Mouse (Mus musculus): ENCODE measurements around the gene Stxbp2. TPM values are rescaled to one million over a fixed set of nuclear protein-coding genes. Genes with fewer than 3 reads are reported as not detected.

The Stxbp2 gene
- total RNA-seq, 4 experiments from 2014 or later, result 2.6 to 6.3 (median 3.8) TPM

DNA sequence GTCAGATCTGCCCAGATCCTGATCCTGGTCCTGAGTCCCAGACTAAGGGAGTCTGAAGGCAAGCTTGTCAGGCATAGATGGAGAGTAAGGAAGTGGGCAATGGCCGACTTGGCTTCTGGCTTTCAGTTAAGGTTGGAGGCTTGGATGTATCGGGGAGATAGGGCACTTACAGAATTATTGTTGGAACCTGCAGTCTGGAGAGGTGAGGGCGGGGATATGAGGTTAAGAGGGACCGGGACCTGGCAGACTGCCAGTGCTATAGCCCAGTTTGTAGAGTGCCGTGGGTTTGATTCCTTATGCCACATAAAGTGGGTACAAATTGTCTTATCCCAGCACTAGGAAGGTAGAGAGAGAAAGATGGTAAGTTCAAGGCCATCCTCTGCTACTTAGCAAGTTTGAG is 48.9 kb downstream of the Stxbp2 start:
- DNase-seq (ENCODE audit: low spot score in 2 of 2), result no peak

DNA sequence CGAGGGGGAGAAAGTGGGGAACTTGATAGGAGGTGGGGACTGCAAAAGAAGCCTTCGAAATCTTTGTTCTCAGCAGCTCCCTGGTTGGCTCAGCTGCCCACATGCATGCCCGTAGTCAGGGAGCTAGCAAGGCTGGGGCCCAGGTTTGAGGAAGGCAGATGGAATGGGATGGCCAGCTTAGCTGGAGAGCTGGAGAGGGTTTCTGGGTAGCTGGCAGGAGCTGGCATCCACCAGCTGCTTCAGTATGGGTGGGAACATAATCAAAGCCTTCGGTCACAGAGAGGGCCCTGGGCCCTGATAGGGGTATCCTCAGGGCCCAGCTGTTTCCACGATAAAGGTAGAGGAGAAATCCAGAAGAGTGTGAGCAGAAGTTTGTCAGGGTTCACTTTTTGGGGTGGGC is 51.7 kb downstream of the Stxbp2 start:
- DNase-seq (ENCODE audit: low spot score in 2 of 2), result no peak

DNA sequence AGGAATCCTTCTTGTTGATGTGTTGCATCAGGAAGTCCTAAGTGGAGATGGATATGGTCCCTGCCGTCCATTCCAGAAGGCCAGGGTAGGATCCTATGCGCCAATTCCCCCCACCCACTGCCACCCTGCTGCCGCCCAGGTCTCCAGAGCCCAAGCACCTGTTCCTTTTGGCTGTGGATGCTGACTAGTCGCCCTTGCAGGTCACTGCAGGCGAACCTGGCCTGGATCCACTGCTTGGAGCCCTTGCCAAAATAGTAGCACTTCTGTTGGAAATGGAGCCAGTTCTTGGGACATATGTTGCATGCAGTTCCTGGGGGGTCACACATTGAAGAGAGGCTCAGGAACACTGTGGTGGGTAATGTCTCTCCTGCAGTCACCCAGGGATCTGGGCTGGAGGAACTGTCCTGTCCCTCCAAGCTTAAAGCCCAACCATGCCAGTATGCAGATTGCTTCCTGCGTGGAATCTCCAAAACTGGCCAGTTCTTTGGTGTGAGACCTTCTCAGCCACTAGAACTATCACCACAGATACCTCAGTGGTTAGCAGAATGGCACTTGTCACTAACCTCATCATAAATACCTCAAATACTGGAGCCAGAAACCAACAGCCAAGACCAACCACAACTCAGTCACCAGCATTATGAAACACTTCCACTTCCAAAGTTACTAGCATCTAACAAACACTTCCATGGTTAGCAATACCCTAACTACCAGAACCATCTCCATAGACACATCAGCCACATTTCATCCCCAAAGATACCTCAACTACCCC is 52.8 kb downstream of the Stxbp2 start:
- DNase-seq (ENCODE audit: low spot score in 2 of 2), result no peak

DNA sequence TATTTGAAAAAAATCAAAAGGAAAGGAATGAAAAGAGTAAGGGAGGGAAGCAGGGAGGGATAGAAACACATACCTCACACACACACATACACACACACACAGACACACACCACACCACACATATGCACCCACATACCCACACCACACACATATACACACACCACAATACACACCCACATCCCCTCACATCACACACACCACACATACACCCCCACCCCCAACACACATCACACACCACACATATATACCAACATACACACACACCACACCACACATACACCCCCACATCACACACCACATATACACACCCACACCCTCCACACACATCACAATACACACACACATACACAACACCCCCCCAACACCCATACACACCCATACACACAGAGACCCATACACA is 53.8 kb downstream of the Stxbp2 start:
- DNase-seq (ENCODE audit: low spot score in 2 of 2), result no peak

DNA sequence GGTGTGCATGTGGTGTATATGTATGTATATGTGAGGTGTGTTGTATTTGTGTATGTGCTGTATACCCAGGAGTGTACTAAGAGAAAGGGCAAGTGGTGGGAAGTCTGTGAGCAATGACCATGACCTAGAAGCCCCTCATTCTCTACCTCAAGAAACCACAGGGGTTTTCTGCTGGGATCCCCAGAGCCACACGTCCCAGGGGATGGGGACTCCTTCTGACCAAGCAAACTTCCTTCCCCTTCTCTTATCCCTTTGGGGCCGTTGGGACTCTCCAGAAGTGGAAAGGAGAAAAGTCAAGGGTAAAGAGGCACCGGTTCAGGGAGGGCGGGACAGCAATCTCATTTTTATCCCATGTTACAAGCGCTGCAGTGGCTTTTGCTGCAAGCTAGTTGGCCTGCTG is 54.7 kb downstream of the Stxbp2 start:
- DNase-seq (ENCODE audit: low spot score in 2 of 2), result no peak

DNA sequence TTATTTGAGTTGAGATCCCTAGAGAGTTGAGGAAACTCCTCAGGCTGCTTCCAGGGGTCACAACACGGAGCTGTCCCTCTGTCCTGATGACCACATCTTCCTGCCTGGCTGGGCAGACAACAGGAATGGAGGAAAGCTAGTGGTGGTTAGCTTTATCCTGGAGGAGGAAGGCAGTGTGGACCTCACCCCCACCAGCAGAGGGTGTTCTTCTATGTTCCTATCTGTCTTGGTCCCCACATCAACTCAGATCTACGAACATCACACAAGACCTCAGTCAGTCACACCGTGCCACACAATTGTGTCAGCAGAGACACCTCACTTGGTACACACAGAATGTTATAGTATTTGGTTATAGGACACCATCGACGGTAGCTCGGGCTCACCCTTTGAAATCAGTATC is 56.8 kb downstream of the Stxbp2 start:
- DNase-seq (ENCODE audit: low spot score in 2 of 2), result no peak

DNA sequence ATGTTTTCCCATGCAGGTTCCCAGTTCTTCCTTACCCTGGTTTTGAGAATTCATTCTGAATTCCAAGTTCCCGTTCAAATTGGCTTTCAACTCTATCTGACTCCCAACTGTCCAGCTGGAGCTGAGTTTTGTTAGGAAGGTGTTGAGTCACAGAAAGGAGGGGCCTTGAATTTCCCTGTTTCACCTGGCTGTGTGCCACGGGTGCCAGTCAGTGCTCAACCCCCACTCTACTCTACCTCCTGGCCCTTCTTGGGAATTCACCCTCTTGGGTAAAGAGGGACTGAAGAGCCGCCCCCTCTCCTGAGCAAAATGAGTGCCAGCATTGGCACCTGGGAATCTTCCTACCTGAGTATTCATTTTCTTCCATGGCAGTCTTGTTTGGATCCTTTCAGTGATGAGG is 60.0 kb downstream of the Stxbp2 start:
- no peak for DNase-seq (ENCODE audit: low spot score in 2 of 2)

Other genes with a start within 250 kb of the Stxbp2 start
- gene Arhgef18, start 237.9 kb upstream of the Stxbp2 start, total RNA-seq (2022), result 10 to 100 TPM in 1 of 4 experiments, 1 to 10 TPM in 3; 7.4 to 11.5 (median 9.2) TPM
- 1 to 10 TPM; 2.0 to 3.2 (median 2.7) TPM for gene Pex11g, start 163.3 kb upstream of the Stxbp2 start, total RNA-seq (2022)
- not detected for gene Tex45, start 160.1 kb upstream of the Stxbp2 start, total RNA-seq (2022)
- gene Zfp358, start 137.8 kb upstream of the Stxbp2 start, total RNA-seq (2022), result 10 to 100 TPM; 39.0 to 44.5 (median 41.3) TPM
- 10 to 100 TPM; 21.5 to 23.2 (median 22.0) TPM for gene Mcoln1, start 130.5 kb upstream of the Stxbp2 start, total RNA-seq (2022)
- 1 to 10 TPM; 5.8 to 9.8 (median 7.9) TPM for gene Pnpla6, start 115.6 kb upstream of the Stxbp2 start, total RNA-seq (2022)
- not detected for gene C330021F23Rik, start 63.0 kb upstream of the Stxbp2 start, total RNA-seq (2022)
- under 1 TPM; 0.12 to 0.46 (median 0.24) TPM for gene Camsap3, start 43.7 kb upstream of the Stxbp2 start, total RNA-seq (2022)
- 10 to 100 TPM in 3 of 4 experiments, 1 to 10 TPM in 1; 9.5 to 12.2 (median 11.2) TPM for gene Xab2, start 9.6 kb upstream of the Stxbp2 start, total RNA-seq (2022)
- gene Pet100, start 9.4 kb upstream of the Stxbp2 start, total RNA-seq (2022), result 10 to 100 TPM; 80.6 to 87.8 (median 85.1) TPM
- gene Pcp2, start 5.4 kb upstream of the Stxbp2 start, total RNA-seq (2022), result not detected
- 1 to 10 TPM; 1.3 to 8.8 (median 3.2) TPM for gene Retn, start 24.8 kb downstream of the Stxbp2 start, total RNA-seq (2022)
- gene Mcemp1, start 34.8 kb downstream of the Stxbp2 start, total RNA-seq (2022), result not detected
- 1 to 10 TPM in 3 of 4 experiments, not detected in 1; 1.3 to 2.1 (median 2.1) TPM for gene Fcor, start 41.4 kb downstream of the Stxbp2 start, total RNA-seq (2022)
- gene Trappc5, start 45.3 kb downstream of the Stxbp2 start, total RNA-seq (2022), result 10 to 100 TPM; 19.5 to 22.7 (median 20.3) TPM
- not detected for gene Fcer2a, start 63.2 kb downstream of the Stxbp2 start, total RNA-seq (2022)
- not detected for gene Clec4g, start 89.7 kb downstream of the Stxbp2 start, total RNA-seq (2022)
- 1 to 10 TPM in 1 of 4 experiments, under 1 TPM in 3; 0.19 to 1.2 (median 0.38) TPM for gene Cd209a, start 118.0 kb downstream of the Stxbp2 start, total RNA-seq (2022)
- gene Cd209e, start 223.4 kb downstream of the Stxbp2 start, total RNA-seq (2022), result not detected
- 1 to 10 TPM in 2 of 4 experiments, under 1 TPM in 2; 0.56 to 2.1 (median 1.1) TPM for gene Cd209d, start 247.6 kb downstream of the Stxbp2 start, total RNA-seq (2022)